Mouse (Mus musculus) ES-Bruce4 (cell line): ENCODE data around the gene Usp28.

Experiments
- CTCF ChIP-seq: IDR thresholded peaks from one replicate; pipeline ENCODE4 v1.8.1; 2011; ENCODE audit warnings: low read depth, low read length
- EP300 ChIP-seq: IDR thresholded peaks from 2 replicates; pipeline ENCODE4 v1.6.1; 2011; ENCODE audit warnings: low read depth, low read length; ENCODE audit not compliant: insufficient read depth
- POLR2A ChIP-seq: IDR thresholded peaks from one replicate; pipeline ENCODE4 v1.8.1; 2011; ENCODE audit warnings: low read length; ENCODE audit not compliant: insufficient read depth

GRCm38 (mm10) chr9:48942349-48942748, 42.8 kb upstream of the Usp28 start:
- TF ChIP-seq CTCF (no peak), POLR2A (no peak), EP300 (no peak)
